Mouse (Mus musculus) MEL (cell line): ENCODE measurements around the gene Cdkl3. TPM values are rescaled to one million over a fixed set of nuclear protein-coding genes. Genes with fewer than 3 reads are reported as not detected.

Experiments used
- DNase-seq: peaks from one replicate; pipeline ENCODE4 v3.0.0; 2011; ENCODE audit warnings: low read depth, low spot score
- H3K27ac ChIP-seq: 2 replicates; pipeline ENCODE4 v1.5.1; 2012; ENCODE audit warnings: low read depth, mild to moderate bottlenecking, control low read depth, low read length, moderate library complexity; ENCODE audit not compliant: control insufficient read depth
- H3K27me3 ChIP-seq, 2 experiments: fragments of 150-350 bp in 1 of 2; sonication (generic) in 1 of 2; 2 replicates each; pipeline ENCODE4 v1.6.1; 2012; ENCODE audit warnings: low read length in 2 of 2, mild to moderate bottlenecking in 2 of 2, improper control_type of control experiment in 1 of 2, moderate library complexity in 1 of 2; ENCODE audit not compliant: insufficient read depth in 2 of 2, control insufficient read depth in 1 of 2
- H3K36me3 ChIP-seq, 2 experiments: 2 replicates each; pipeline ENCODE4 v1.6.1; 2012 to 2014; ENCODE audit warnings: low read length in 2 of 2, improper control_type of control experiment in 1 of 2, inconsistent platforms in 1 of 2, mild to moderate bottlenecking in 1 of 2; ENCODE audit not compliant: insufficient read depth in 2 of 2, control insufficient read depth in 1 of 2
- H3K4me1 ChIP-seq, 2 experiments: fragments of 150-350 bp in 1 of 2; sonication (generic) in 1 of 2; 2 replicates each; pipeline ENCODE4 v1.6.1; 2012; ENCODE audit warnings: low read length in 2 of 2, improper control_type of control experiment in 1 of 2, mild to moderate bottlenecking in 1 of 2; ENCODE audit not compliant: insufficient read depth in 2 of 2, control insufficient read depth in 1 of 2
- H3K4me3 ChIP-seq, 2 experiments: fragments of 150-350 bp in 1 of 2; sonication (generic) in 1 of 2; 2 replicates each; pipeline ENCODE4 v1.5.1; 2012; ENCODE audit warnings: low read depth in 2 of 2, low read length in 2 of 2, mild to moderate bottlenecking in 2 of 2, moderate library complexity in 2 of 2, control low read depth in 1 of 2, improper control_type of control experiment in 1 of 2; ENCODE audit not compliant: control insufficient read depth in 1 of 2, insufficient read depth in 1 of 2
- H3K79me2 ChIP-seq: 2 replicates; pipeline ENCODE4 v1.6.1; 2012; ENCODE audit warnings: mild to moderate bottlenecking, low read length, moderate library complexity; ENCODE audit not compliant: control insufficient read depth, poor library complexity, insufficient read depth
- H3K9ac ChIP-seq: 2 replicates; pipeline ENCODE4 v1.6.1; 2012; ENCODE audit warnings: low read depth, mild to moderate bottlenecking, control low read depth, low read length, moderate library complexity; ENCODE audit not compliant: control insufficient read depth, poor library complexity, severe bottlenecking
- H3K9me3 ChIP-seq: fragments of 150-350 bp; sonication (generic); replicated peaks from 2 replicates; pipeline ENCODE4 v1.6.1; 2012; ENCODE audit warnings: mild to moderate bottlenecking, low read length, improper control_type of control experiment, moderate library complexity; ENCODE audit not compliant: insufficient read depth
- CTCF ChIP-seq, 3 experiments: IDR thresholded peaks in 2 of 3; conservative IDR thresholded peaks in 1 of 3; 2 replicates each; pipeline ENCODE4 v1.5.1; 2011 to 2012; ENCODE audit warnings: low read length in 3 of 3, low read depth in 2 of 3, mild to moderate bottlenecking in 2 of 3, improper control_type of control experiment in 1 of 3, inconsistent platforms in 1 of 3, mixed read lengths in 1 of 3, moderate library complexity in 1 of 3; ENCODE audit not compliant: control insufficient read depth in 1 of 3, insufficient read depth in 1 of 3, poor library complexity in 1 of 3, severe bottlenecking in 1 of 3
- E2F4 ChIP-seq: IDR thresholded peaks from 2 replicates; pipeline ENCODE4 v1.6.1; 2011; ENCODE audit warnings: low read depth, low read length, improper control_type of control experiment, borderline replicate concordance
- ELF1 ChIP-seq: IDR thresholded peaks from 2 replicates; pipeline ENCODE4 v1.6.1; 2014; ENCODE audit warnings: low read depth, mild to moderate bottlenecking, inconsistent platforms, low read length, improper control_type of control experiment, moderate library complexity
- GABPA ChIP-seq: IDR thresholded peaks from 2 replicates; pipeline ENCODE4 v1.6.1; 2012; ENCODE audit warnings: low read depth, mild to moderate bottlenecking, inconsistent platforms, low read length, improper control_type of control experiment, moderate library complexity
- JUND ChIP-seq: IDR thresholded peaks from 2 replicates; pipeline ENCODE4 v1.6.1; 2011; ENCODE audit warnings: low read depth, mild to moderate bottlenecking, improper control_type of control experiment, low read length
- KAT2A ChIP-seq: conservative IDR thresholded peaks from 2 replicates; pipeline ENCODE4 v1.6.1; 2012; ENCODE audit warnings: low read depth, low read length, improper control_type of control experiment, inconsistent platforms
- MEF2A ChIP-seq: IDR thresholded peaks from 2 replicates; pipeline ENCODE4 v1.6.1; 2014; ENCODE audit warnings: low read depth, mild to moderate bottlenecking, inconsistent platforms, low read length, improper control_type of control experiment; ENCODE audit not compliant: poor library complexity, insufficient replicate concordance, severe bottlenecking; ENCODE audit errors: extremely low read depth
- MXI1 ChIP-seq: IDR thresholded peaks from 2 replicates; pipeline ENCODE4 v1.6.1; 2011; ENCODE audit warnings: mild to moderate bottlenecking, low read depth, low read length, improper control_type of control experiment
- MYB ChIP-seq: IDR thresholded peaks from 2 replicates; pipeline ENCODE4 v1.6.1; 2011; ENCODE audit warnings: mild to moderate bottlenecking, low read depth, low read length, improper control_type of control experiment
- MYC ChIP-seq: IDR thresholded peaks from 2 replicates; pipeline ENCODE4 v1.6.1; 2011; ENCODE audit warnings: low read depth, mild to moderate bottlenecking, low read length, improper control_type of control experiment, moderate library complexity
- NELFE ChIP-seq: IDR thresholded peaks from 2 replicates; pipeline ENCODE4 v1.6.1; 2011; ENCODE audit warnings: low read depth, low read length, improper control_type of control experiment
- POLR2AphosphoS2 ChIP-seq: IDR thresholded peaks from 2 replicates; pipeline ENCODE4 v1.6.1; 2011; ENCODE audit warnings: low read length, improper control_type of control experiment
- RCOR1 ChIP-seq: IDR thresholded peaks from 2 replicates; pipeline ENCODE4 v1.6.1; 2012; ENCODE audit warnings: low read depth, mild to moderate bottlenecking, inconsistent platforms, low read length, improper control_type of control experiment
- SMC3 ChIP-seq: IDR thresholded peaks from 2 replicates; pipeline ENCODE4 v1.6.1; 2011; ENCODE audit warnings: low read depth, low read length, improper control_type of control experiment
- TCF12 ChIP-seq: IDR thresholded peaks from 2 replicates; pipeline ENCODE4 v1.6.1; 2014; ENCODE audit warnings: low read depth, mild to moderate bottlenecking, inconsistent platforms, low read length, improper control_type of control experiment, moderate library complexity
- UBTF ChIP-seq: IDR thresholded peaks from 2 replicates; pipeline ENCODE4 v1.6.1; 2012; ENCODE audit warnings: low read depth, mild to moderate bottlenecking, inconsistent platforms, low read length, improper control_type of control experiment, moderate library complexity, borderline replicate concordance; ENCODE audit not compliant: insufficient read depth
- USF1 ChIP-seq: IDR thresholded peaks from 2 replicates; pipeline ENCODE4 v1.6.1; 2014; ENCODE audit warnings: low read depth, mild to moderate bottlenecking, inconsistent platforms, low read length, improper control_type of control experiment, moderate library complexity
- USF2 ChIP-seq, 2 experiments: IDR thresholded peaks; 2 replicates each; pipeline ENCODE4 v1.6.1; 2011 to 2012; ENCODE audit warnings: improper control_type of control experiment in 2 of 2, low read length in 2 of 2, borderline replicate concordance in 1 of 2, inconsistent platforms in 1 of 2, low read depth in 1 of 2, mild to moderate bottlenecking in 1 of 2; ENCODE audit not compliant: insufficient read depth in 1 of 2
- ZC3H11A ChIP-seq: IDR thresholded peaks from 2 replicates; pipeline ENCODE4 v1.6.1; 2012; ENCODE audit warnings: low read depth, mild to moderate bottlenecking, inconsistent platforms, low read length, improper control_type of control experiment
- ZMIZ1 ChIP-seq: IDR thresholded peaks from 2 replicates; pipeline ENCODE4 v1.6.1; 2012; ENCODE audit warnings: low read depth, mild to moderate bottlenecking, inconsistent platforms, low read length, improper control_type of control experiment, moderate library complexity
- polyA plus RNA-seq, 2 experiments: library from polyadenylated mRNA; stranded (reverse) in 1 of 2; unstranded in 1 of 2; fragments of >175 nt in 1 of 2; fragments of >200 nt in 1 of 2; gene quantifications; 2 replicates each; pipeline versions ENCODE4 v1.2.1 to v1.2.4; 2012; ENCODE audit warnings: low replicate concordance in 2 of 2, low read depth in 1 of 2; ENCODE audit not compliant: insufficient read length in 2 of 2, insufficient read depth in 1 of 2, missing spikeins in 1 of 2
- total RNA-seq: library from RNA; depleted of rRNA; stranded (reverse); fragments of 300-350 nt; gene quantifications from 2 replicates; pipeline ENCODE4 v1.2.3, GENCODE M21; 2012

The Cdkl3 gene
- total and polyA plus RNA-seq, 3 experiments, result 3.7 to 4.9 TPM; not detected in 1

- H3K36me3 ChIP-seq, result peaks cover 0 to 2% of the 10 kb centered on the region in 2 experiments; a peak in 2 of 4 replicates
- DNase-seq, result peak; percentile 44
- 0 out of 4 replicates have a peak, but pooled peaks cover 0 to 3% of the 10 kb centered on the region in 2 experiments for H3K4me1 ChIP-seq
- no peaks in the 10 kb centered on the region for H3K79me2 ChIP-seq
- H3K9me3 ChIP-seq, result no peaks in the 10 kb centered on the region
- TF ChIP-seq ZMIZ1, result 0 out of 2 replicates have a peak, but pooled peaks have one; percentile 40
- TF ChIP-seq NELFE, result no peak
- TF ChIP-seq SMC3, result peak; percentile 35
- no peak for TF ChIP-seq JUND
- TF ChIP-seq TCF12, result no peak
- no peak for TF ChIP-seq ELF1
- no peak for TF ChIP-seq USF2 (IDR thresholded peaks at IDR 0.05; ENCODE audit: borderline replicate concordance in 1 of 2, insufficient read depth in 1 of 2, low read depth in 1 of 2, low read length in 2 of 2)
- no peak for TF ChIP-seq MEF2A
- peak; percentile 25 to 36 (median 35) for TF ChIP-seq CTCF (IDR thresholded peaks at IDR 0.05 in 2 of 3, conservative IDR thresholded peaks at IDR 0.05 in 1 of 3; ENCODE audit: control insufficient read depth in 1 of 3, insufficient read depth in 1 of 3, low read depth in 2 of 3, low read length in 3 of 3, poor library complexity in 1 of 3, severe bottlenecking in 1 of 3)
- no peak for TF ChIP-seq MYB
- no peak for TF ChIP-seq UBTF
- TF ChIP-seq GABPA, result no peak
- no peak for TF ChIP-seq USF1
- TF ChIP-seq MYC, result no peak
- TF ChIP-seq RCOR1, result no peak
- no peak for TF ChIP-seq KAT2A
- TF ChIP-seq E2F4, result no peak
- no peak for TF ChIP-seq MXI1
- 0 out of 2 replicates have a peak, but pooled peaks have one; percentile 36 for TF ChIP-seq POLR2AphosphoS2
- peak; percentile 12; the same call in 1 of the 2 replicates for TF ChIP-seq ZC3H11A
- no peak overlapping the region for H3K4me3 ChIP-seq
- H3K9ac ChIP-seq, result no peak overlapping the region
- no peak overlapping the region for H3K27ac ChIP-seq
- H3K27me3 ChIP-seq, result no peaks in the 10 kb centered on the region
Observed at GRCm38 (mm10) chr11:52129171-52129570, 125.2 kb downstream of the Cdkl3 start.
